Mouse (Mus musculus) heart, postnatal 0 days (tissue): ENCODE results near the gene Fbln5. TPM values are rescaled to one million over a fixed set of nuclear protein-coding genes. Genes with fewer than 3 reads are reported as not detected.

Experiments used
- ATAC-seq: fragments of 200-750 bp; cut with Nextera tagmentation; 2 replicates; pipeline ENCODE4 v1.8.0; 2017; ENCODE audit warnings: low read depth, moderate number of reproducible peaks, moderate library complexity; ENCODE audit not compliant: insufficient read depth
- DNase-seq: peaks from one replicate; pipeline ENCODE4 v3.0.0-alpha.2; 2016; ENCODE audit warnings: low spot score
- H3K27ac ChIP-seq: fragments of 300-500 bp; sonication (generic); 2 replicates; pipeline ENCODE4 v1.5.1; 2014; ENCODE audit warnings: low read depth, mild to moderate bottlenecking
- H3K27me3 ChIP-seq: fragments of 300-500 bp; sonication (generic); 2 replicates; pipeline ENCODE4 v1.6.1; 2014; ENCODE audit warnings: low read length, mixed read lengths; ENCODE audit not compliant: control insufficient read depth, insufficient read depth
- H3K36me3 ChIP-seq: fragments of 300-500 bp; sonication (generic); replicated peaks from 2 replicates; pipeline ENCODE4 v1.6.1; 2014; ENCODE audit warnings: low read length, mixed read lengths; ENCODE audit not compliant: control insufficient read depth, insufficient read depth
- H3K4me1 ChIP-seq: fragments of 300-500 bp; sonication (generic); 2 replicates; pipeline ENCODE4 v1.6.1; 2014; ENCODE audit warnings: antibody characterized with exemption; ENCODE audit not compliant: control insufficient read depth, insufficient read depth
- H3K4me2 ChIP-seq: fragments of 300-500 bp; sonication (generic); 2 replicates; pipeline ENCODE4 v1.6.1; 2014; ENCODE audit warnings: low read depth, mild to moderate bottlenecking, low read length, moderate library complexity
- H3K4me3 ChIP-seq: fragments of 300-500 bp; sonication (generic); 2 replicates; pipeline ENCODE4 v1.5.1; 2014; ENCODE audit warnings: low read depth, low read length
- H3K9ac ChIP-seq: fragments of 300-500 bp; sonication (generic); replicated peaks from 2 replicates; pipeline ENCODE4 v1.6.1; 2014; ENCODE audit warnings: low read depth, low read length, mixed read lengths
- H3K9me3 ChIP-seq: fragments of 300-500 bp; sonication (generic); replicated peaks from 2 replicates; pipeline ENCODE4 v1.6.1; 2016; ENCODE audit warnings: low read length; ENCODE audit not compliant: control insufficient read depth
- CTCF ChIP-seq: IDR thresholded peaks from 2 replicates; pipeline ENCODE4 v1.5.1; 2016; ENCODE audit warnings: antibody characterized with exemption, control low read depth, low read depth
- EP300 ChIP-seq: IDR thresholded peaks from 2 replicates; pipeline ENCODE4 v1.6.1; 2016; ENCODE audit warnings: antibody characterized with exemption, low read depth
- WGBS: fragments of 180-500 bp; shearing (Covaris S2); extraction: QIAGEN DNeasy Blood & Tissue Kit; methylation state at CpG from one replicate; pipeline ENCODE4 v1.1.7; 2014; 5-methylcytosine and 5-hydroxymethylcytosine counted together
- polyA plus RNA-seq: library from polyadenylated mRNA; unstranded; fragments of >200 nt; fragmentation: Nextera tagmentation; extraction: Ambion mirVana; gene quantifications from 2 replicates; pipeline ENCODE4 v1.2.1, GENCODE M21; 2015
- total RNA-seq: library from RNA; depleted of rRNA; stranded (reverse); fragments of >200 nt; gene quantifications from 2 replicates; pipeline ENCODE4 v1.2.3, GENCODE M21; 2014; ENCODE audit warnings: low replicate concordance

Fbln5 gene
- total and polyA plus RNA-seq, 2 experiments from 2014 or later, result 38.4 to 56.0 TPM

- H3K9ac ChIP-seq, result no peak overlapping the region
- TF ChIP-seq EP300 (no peak), CTCF (no peak)
- H3K4me1 ChIP-seq, result no peaks in the 10 kb centered on the region
- no peak overlapping the region for H3K4me2 ChIP-seq
- H3K27me3 ChIP-seq, result no peaks in the 10 kb centered on the region
- 68% methylated on average over 3 of the region's 3 CpGs for WGBS
- ATAC-seq (no peak), DNase-seq (no peak)
- H3K9me3 ChIP-seq, result no peaks in the 10 kb centered on the region
- no peak overlapping the region for H3K27ac ChIP-seq
- no peak overlapping the region for H3K4me3 ChIP-seq
- no peaks in the 10 kb centered on the region for H3K36me3 ChIP-seq
These were observed 24.4 kb downstream of the Fbln5 start for GRCm38 (mm10) chr12:101794458-101794857.

- Histone ChIP-seq H3K36me3 (no peaks in the 10 kb centered on the region), H3K27me3 (no peaks in the 10 kb centered on the region), H3K4me2 (no peak overlapping the region), H3K27ac (no peak overlapping the region), H3K9me3 (no peaks in the 10 kb centered on the region), H3K4me3 (no peak overlapping the region), H3K9ac (no peak overlapping the region), H3K4me1 (no peaks in the 10 kb centered on the region)
- 76% methylated on average over 5 of the region's 5 CpGs for WGBS
- no peak for ATAC-seq
- no peak for TF ChIP-seq CTCF
- no peak for TF ChIP-seq EP300
- no peak for DNase-seq
These were observed 25.6 kb downstream of the Fbln5 start for GRCm38 (mm10) chr12:101793221-101793621.

- WGBS, result 77% methylated on average over 4 of the region's 4 CpGs
- Histone ChIP-seq H3K27ac (no peak overlapping the region), H3K4me2 (no peak overlapping the region), H3K4me3 (no peak overlapping the region), H3K9me3 (no peaks in the 10 kb centered on the region), H3K27me3 (no peaks in the 10 kb centered on the region), H3K9ac (no peak overlapping the region), H3K4me1 (no peaks in the 10 kb centered on the region), H3K36me3 (no peaks in the 10 kb centered on the region)
- ATAC-seq (no peak), DNase-seq (no peak)
- no peak for TF ChIP-seq CTCF
- TF ChIP-seq EP300, result no peak
These were observed 26.2 kb downstream of the Fbln5 start for GRCm38 (mm10) chr12:101792684-101793083.

- Histone ChIP-seq H3K9me3 (0 out of 2 replicates have a peak, but pooled peaks cover 2% of the 10 kb centered on the region), H3K27ac (no peak overlapping the region), H3K27me3 (no peaks in the 10 kb centered on the region), H3K4me3 (no peak overlapping the region), H3K9ac (no peak overlapping the region), H3K4me1 (no peaks in the 10 kb centered on the region), H3K4me2 (no peak overlapping the region), H3K36me3 (no peaks in the 10 kb centered on the region)
- no peak for TF ChIP-seq CTCF
- TF ChIP-seq EP300, result no peak
- ATAC-seq, result no peak
- DNase-seq, result no peak
- WGBS, result 74% methylated on average over 3 of the region's 3 CpGs
These were observed 29.1 kb downstream of the Fbln5 start for GRCm38 (mm10) chr12:101789767-101790166.

GRCm38 (mm10) chr12:101789250-101789649 lies 29.6 kb downstream of the Fbln5 start:
- Histone ChIP-seq H3K9ac (no peak overlapping the region), H3K9me3 (0 out of 2 replicates have a peak, but pooled peaks cover 2% of the 10 kb centered on the region), H3K36me3 (no peaks in the 10 kb centered on the region), H3K4me3 (no peak overlapping the region), H3K27ac (no peak overlapping the region), H3K27me3 (no peaks in the 10 kb centered on the region), H3K4me1 (no peaks in the 10 kb centered on the region), H3K4me2 (no peak overlapping the region)
- 66% methylated on average over 3 of the region's 3 CpGs for WGBS
- TF ChIP-seq EP300 (no peak), CTCF (no peak)
- DNase-seq (no peak), ATAC-seq (no peak)

- H3K27me3 ChIP-seq, result no peaks in the 10 kb centered on the region
- WGBS, result 68% methylated on average over 2 of the region's 2 CpGs
- no peak overlapping the region for H3K4me3 ChIP-seq
- no peak for DNase-seq
- H3K27ac ChIP-seq, result no peak overlapping the region
- H3K4me2 ChIP-seq, result no peak overlapping the region
- no peaks in the 10 kb centered on the region for H3K36me3 ChIP-seq
- H3K4me1 ChIP-seq, result peaks cover 5% of the 10 kb centered on the region; the same call in 1 of the 2 replicates
- H3K9ac ChIP-seq, result no peak overlapping the region
- ATAC-seq, result no peak
- TF ChIP-seq EP300, result no peak
- TF ChIP-seq CTCF, result no peak
- H3K9me3 ChIP-seq, result 0 out of 2 replicates have a peak, but pooled peaks cover 2% of the 10 kb centered on the region
These were observed 36.1 kb downstream of the Fbln5 start for GRCm38 (mm10) chr12:101782787-101783186.
